Mouse (Mus musculus): Measurements from ENCODE around the gene Hdac9.
A peak's percentile ranks its signal among the peaks of the same experiment; 100 is the strongest.

Gene Hdac9

DNA sequence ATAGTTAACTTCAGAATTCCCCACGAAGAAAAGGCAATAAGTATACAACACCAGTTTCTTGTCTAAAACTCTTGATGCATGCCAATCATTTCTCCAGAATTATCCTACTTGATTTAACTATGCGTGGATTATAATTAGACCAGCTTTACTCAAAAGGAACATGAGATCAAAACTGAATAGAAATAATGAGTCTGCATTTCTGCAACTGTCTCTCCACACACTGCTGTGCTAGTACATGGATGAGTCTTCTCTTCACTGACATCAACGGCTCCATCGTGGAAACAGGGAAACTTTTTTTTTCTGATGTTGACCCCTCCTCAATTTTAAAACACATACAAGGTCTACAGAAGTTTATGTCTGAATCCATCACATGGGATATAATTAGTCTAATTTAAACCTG, 334.4 kb downstream of the Hdac9 start:
- DNase-seq = no peak

DNA sequence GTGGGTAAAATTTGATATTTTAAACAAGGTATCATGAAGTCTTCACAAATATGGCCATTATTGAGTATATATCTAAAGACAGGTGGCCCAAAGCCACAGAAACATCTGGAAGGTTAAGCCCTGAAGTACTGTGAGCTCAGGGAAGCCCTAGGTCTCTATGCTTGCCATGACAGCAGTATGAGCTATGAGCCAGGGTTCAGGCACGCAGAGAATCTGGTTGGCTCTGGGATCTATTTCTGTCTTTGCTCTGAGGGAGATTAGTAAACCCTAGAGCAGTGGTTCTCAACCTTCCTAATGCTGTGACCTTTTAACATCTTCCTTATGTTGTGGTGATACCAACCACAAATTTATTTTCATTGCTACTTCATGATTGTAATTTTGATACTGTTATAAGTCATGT, 337.7 kb downstream of the Hdac9 start:
- no peak for DNase-seq

DNA sequence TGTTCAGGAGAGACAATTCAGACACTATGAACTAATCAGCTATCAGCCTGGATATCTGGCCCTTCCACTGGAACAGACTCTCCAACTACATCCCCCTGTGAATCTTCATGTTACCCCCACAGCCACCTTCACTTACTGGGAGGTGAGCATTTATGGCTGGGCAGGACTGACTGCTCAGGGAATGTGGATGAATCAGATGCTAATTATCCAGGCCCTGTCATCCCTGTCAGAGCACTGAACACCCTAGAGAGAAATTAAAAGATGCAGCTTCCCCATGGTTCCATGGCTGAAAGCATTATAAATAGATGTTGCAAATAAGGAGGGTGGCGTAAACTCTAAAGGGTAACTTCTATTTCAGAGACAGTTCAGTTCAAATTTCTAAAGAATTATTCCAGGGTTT, 345.8 kb downstream of the Hdac9 start:
- DNase-seq = no peak

DNA sequence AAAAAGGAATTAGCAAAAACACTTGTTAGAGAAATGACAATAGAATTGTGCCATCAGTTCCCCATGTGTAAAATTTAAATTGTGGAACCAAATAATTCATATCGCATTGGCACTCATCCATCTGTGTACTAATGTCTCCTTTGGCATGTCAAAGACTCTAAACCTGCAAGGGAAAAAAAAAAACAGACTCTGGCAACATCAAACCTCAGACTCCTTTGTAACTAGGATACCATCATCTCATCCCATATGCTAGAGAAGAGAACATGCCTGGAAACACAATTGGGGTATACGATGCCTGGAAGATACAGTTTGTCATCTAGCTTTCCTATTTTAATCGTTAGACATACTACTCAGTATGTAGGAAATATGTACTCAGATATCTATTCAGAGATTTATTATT, 347.4 kb downstream of the Hdac9 start:
- no peak for DNase-seq

DNA sequence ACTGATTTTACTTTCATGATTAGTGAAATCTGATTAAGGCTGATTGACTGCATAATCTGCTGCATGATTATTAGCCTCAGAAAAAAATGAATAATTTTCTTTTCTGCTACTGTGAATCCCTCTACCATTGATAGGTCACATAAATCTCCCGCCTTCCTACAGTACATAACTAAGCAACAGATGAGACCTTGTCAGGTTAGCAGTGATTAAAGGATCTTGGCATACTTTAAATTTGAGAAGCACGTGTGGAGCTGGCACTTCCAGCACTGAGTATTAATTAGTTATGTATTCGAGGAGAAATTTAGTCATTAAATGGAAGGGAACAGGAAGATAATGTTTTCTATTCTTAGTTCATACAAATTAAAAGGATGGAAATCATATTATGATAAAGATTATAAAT, 347.8 kb downstream of the Hdac9 start:
- DNase-seq = no peak

DNA sequence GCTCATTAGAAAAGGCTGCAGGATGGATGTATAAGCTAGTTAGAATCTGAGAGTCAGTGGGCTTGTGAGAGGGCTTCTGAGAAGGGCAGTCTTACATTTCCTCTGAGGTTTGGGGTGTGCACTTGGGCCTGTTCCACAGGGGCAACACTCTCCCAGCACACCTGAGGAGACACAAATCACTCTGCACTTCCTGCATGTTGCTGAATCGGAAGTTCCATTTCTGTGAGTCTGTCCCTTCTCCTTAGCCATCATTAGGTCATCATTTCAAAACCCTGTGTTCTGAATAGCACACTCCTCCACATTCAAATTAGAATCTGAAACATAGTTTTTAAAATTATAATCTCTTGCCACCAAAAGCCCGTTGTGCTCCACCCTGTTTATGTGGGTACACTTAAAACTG, 354.6 kb downstream of the Hdac9 start:
- DNase-seq = no peak

DNA sequence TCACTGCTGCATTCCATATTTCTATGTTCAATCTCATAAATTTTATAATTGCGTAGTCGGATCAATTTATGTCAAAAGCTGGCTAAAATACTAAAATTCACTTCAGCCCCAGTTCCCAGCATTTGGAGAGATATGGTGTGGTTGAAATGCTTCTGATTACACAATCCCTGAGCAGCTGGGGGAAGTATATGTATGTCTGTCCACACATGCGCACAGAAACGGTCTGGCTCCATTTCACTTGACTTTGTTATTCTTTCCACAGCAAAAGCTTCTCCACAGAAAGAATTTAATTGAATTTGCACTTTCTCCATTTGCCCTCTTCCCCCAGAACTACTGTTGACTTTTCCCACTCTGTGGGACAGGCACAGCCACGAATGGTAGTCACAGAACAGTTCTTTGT, 357.9 kb downstream of the Hdac9 start:
- DNase-seq = no peak

DNA sequence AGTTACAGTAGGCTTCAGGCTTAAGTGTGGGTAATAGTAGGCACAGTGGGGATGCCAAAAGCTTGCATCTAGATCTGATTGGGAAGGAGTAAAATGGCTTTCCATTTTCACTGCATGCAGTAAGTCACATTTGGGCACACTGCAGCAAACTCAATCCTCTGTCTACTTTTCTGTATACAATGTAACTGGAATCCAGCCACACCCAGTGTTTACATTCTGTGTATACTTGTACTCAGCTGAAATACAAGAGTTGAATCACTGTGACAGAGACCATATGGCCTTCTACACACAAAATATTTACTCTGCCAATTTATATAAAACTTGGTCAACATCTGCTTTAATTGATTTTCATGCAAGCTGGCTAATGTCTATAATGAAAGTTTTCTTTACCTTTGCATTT, 362.1 kb downstream of the Hdac9 start:
- DNase-seq = no peak

DNA sequence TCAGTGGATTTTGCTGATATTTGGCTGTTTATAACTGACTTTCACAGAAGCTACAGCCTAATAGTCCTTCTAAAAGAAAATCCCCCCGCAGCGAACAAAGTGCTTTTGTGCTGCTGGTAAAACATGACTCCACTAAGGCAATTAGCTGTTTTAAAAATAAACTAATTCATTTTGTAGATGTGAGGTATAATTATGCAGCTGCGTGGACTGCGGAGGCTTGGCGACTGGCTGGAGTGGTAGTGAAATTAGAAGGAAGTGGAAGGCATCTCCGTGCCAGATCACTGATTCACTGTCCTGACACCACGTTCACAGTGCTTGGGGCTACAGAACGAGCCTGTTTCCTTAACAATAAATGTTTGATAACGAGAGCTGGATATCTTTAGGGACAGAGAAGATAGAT, 366.6 kb downstream of the Hdac9 start:
- DNase-seq = no peak

DNA sequence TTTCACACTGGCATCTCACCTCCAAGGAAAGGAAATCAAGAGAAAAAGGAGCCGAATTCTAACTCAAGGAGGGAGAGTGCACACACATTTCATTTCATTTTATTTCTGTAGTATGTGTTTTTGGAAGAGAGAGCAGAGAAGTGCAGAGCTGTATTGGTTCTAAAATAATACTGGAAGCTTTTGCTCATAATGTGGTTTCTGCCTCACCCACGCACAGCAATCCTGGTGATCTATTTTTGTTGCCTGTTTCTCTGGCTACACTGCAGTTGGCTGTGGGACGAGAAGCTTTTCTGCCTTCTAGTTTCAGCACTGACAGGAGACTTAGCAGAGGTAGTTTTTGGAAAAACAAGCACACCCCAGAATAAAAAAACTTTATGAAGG, 387.7 kb downstream of the Hdac9 start:
- DNase-seq = no peak

DNA sequence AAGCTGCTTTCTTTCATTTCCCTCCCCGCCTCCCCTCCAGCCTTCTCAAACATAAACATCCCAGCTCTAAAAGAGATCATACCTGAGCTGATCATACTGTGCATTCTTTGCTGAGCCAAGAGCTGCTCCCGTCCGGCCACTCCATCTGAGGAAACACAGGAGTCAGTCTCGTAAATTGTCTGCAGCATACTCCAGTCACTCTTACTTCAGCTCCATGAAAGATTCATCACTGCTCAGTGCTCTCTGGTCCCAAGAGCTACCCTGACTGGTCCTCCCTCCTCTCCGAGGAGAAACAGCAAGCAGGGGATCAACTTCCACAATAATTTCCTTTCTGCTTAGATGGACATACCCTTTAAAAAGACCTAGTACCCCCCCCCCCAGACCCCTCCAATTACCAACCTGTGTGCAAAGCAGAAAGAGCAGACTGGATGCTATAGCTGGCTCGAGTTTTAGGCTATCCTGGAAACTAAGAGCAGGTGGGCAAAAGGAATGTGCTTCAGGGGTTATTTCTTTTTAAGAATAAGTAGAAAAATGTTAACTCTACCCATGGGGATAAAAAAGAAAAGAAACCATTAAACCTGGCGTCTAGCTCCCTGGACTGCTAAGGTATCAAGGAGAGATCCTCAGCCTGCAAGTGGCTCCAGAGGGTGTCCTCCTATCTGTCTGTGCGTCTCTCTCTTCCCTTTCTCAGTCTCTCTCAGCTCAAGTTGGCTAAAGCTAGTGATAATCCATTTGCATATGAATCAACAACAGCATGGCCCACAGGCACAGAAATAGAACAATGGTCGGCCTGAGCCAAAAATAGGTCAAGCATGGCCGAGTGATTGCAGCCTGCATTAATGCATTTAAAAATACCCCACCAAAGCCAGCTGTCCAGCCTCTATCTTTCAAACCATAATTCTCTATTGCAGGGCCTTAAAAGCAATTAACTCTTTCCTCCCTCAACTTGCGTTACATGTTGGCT, 388.4 kb downstream of the Hdac9 start:
- peak; percentile 6 for DNase-seq

DNA sequence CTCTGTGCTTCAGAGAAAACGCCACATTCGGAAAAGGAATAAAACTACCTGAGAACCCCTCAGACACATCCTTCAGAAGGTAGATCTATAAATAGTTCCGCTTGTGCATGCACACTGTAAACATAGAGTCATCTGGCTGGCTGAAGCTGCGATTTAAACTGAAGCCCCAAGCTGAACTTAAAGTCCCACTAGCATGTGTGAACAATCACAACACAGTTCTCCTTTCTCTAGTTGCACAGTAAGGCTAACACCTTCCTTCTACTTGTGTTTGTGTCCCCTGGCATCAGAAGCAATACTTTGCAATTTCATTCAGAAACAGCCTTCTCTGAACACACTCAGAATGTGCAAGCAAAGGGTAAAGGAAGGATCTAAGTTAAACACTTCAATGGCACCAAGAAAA, 389.1 kb downstream of the Hdac9 start:
- no peak for DNase-seq

DNA sequence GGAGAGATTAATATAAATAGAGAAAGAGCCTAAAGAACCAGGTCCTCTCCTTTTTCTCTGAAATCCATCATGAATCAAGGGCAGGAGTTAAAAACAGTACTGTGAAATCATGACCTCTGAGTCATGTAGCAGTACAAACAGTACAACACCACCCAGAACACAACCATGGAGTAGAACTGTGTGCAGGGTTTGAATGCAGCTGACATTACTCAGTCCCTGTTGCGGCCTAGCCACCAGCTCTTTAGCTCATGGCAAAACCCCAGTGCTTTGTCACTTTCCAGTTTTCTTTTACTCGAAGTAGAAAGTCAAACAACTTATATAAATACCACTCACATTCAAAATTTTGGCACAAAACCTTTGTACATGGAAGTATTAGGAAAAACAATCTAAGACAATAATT, 395.4 kb downstream of the Hdac9 start:
- no peak for DNase-seq

DNA sequence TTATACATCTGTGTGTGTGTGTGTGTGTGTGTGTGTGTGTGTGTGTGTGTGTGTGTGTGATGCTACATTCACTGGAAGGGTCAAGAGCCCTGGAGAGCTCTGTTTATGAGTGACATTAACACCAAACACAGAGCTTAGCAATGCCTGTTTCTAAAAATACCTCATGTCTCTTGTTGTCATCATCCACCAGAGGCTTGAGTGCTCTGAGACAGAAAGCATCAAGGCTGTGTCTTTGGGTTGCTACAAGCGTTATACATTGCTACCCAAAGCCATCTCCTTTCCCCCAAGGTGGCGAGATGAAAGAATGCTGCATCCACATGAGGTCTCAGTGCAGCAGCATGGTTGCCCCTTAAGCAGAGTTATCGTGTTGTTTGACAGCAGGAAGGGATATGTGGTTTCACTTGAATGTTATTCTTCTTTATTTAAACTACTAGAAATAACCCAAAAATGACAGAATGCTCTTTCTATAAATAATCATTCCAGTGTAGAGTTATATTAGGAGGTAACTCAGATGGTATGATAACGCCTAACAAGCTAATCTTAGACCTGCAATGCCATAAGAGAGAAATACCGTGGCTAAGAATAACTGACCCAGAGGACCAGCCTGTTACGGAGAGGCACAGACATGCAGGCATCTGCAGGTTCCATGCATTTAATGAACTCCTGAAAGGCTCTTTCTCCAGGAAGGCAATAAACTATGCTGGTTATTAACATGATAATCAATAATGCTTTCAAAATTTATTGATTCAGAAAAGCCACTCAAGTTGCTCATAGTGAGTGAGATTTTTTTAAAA, 399.9 kb downstream of the Hdac9 start:
- no peak for DNase-seq

DNA sequence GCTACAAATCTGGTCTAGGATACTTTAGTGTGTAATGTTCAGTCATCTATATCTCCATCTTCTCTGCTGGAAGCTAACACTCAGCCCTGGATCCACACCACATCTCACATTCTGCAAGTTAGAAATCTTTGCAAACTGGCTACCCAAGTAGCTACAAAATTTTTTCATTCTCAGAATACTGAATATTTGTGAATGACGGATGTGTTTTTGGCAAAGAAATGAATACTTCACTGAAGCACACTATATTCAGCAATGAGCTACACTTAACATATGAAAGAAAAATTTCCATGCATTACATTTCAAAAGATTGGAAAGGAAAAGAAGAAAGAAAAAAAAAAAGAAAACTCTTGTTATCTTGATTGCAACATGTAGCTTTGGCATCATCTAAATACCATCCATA, 410.6 kb downstream of the Hdac9 start:
- DNase-seq = no peak

DNA sequence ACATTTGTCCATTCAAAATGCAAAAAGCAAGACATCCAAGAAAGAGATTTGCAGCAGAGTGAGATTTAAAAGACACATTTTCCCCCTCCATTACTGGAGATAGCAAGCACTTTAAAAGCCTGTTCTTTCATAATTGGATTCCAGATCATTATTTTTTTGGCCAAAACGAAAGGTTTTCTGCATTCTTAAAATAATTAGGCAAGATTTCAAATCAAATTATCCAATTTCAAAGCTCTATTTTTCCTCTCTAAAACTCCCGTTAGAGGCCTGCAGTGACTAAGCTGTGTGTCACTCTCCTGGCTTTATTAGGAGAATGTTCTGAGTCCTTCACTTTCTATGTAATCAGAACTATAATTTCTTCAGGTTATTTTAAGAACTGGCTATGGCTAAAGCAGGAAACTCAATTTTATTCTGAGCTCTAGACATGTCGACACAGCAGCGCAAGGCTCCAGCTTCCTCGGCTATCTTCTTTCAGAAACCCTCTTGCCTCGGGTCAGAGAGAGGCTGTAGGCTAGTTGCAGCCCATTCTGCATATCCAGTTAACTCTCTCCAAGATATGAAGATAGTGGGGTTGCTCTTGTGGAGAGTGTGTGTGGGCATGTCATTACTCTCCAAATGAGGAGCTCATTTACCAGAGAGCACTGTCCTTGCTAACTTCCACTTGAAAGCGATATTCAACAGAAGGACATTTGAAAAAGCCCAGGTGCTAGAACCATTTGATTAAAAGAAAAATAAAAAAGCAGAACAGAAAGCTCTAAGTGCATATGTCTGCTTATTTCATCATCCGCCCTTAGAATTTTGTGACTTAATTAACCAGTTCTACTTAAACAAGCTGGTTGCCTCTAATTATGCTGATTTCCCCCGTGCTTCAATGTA, 417.9 kb downstream of the Hdac9 start:
- no peak for DNase-seq

DNA sequence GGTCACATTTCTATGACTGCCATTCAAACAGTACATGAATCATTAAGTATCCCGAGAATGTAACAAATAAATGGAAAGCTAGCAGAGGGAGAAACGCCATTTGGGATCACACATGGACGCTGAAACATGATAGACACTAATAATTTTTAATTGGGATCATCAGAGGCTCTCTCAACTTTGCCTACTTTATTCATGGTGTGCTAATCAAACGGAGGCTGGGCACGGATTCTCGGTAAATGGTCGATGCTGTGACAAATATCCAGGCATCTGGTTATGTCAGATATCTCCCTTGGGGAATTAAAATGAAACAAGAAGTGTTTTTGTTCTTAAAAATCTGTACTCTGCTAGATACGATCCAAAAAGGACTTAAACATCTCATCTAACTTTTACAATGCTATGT, 418.6 kb downstream of the Hdac9 start:
- no peak for DNase-seq

DNA sequence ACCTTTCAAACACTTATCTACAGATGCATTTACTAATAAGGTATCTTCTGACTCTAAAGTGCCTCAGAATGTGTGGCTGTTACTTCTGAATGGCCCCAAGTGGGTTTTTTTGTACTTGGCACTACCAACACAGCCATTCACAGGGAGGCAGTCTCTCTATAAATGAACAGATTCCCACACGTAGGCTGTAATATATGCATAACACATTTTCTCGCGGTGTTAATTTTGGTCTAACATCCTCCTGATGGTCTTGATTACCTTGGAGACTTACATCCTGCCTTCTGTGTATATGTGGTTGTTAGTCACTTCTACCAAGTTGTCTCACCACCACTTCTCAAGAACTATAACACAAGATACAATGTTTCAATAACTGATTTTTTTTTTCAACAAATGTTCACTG, 419.2 kb downstream of the Hdac9 start:
- DNase-seq = no peak

DNA sequence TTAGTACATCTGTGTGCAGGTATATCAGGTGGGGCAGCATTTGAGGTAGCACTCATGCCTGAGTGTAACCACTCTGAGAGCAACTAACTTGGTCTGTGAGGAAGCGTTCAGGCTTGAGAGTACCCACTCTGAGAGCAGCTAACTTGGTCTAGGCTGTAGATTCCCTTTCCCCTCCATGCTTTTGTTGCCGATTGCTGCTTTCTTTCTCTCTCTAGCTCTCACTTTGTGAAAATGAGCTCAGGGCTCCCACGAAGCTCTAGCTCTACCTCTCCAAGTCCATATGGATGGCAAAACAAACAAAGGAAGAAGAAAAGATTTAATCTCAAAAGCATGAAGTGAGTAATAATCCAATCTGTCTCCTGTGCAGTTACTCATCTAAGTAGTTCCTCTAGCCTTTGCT, 421.0 kb downstream of the Hdac9 start:
- DNase-seq = peak; percentile 3

DNA sequence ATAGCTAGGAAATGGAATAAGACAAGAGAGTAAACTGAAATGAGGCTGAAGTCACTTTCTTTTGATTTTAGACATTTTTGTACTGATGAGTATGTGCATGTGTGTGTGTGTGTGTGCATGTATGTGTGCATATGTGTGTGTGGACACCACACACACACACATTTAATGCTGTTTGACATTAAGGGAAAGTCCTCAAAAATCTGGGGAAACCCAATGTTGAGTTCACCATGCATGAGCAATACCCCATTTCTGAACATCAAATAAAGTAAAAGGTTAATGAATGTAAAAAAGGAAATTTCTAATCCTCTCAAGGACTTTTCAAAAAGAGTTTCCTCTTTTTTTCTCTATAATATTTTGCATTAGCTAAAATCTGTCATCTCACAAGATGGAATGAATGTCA, 427.3 kb downstream of the Hdac9 start:
- no peak for DNase-seq

DNA sequence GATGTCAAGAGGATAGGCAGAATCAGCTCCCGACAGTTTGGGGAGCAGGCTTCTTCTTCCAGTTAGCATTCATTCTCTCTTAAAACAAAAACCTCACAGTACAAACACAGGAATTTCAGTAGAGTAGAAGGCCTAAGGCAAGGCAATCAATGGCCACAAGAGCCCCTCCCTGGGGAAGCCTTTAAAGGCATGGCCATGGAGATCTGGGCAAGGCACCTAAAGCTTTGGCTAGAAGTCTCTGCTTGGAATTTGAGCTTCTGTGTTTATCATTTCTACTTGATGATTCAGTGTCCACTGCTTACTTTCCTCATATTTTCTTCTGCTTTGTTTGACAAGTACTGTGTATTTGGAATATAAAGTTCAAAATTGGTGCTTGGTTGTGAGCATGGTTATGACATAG, 429.2 kb downstream of the Hdac9 start:
- DNase-seq = no peak

DNA sequence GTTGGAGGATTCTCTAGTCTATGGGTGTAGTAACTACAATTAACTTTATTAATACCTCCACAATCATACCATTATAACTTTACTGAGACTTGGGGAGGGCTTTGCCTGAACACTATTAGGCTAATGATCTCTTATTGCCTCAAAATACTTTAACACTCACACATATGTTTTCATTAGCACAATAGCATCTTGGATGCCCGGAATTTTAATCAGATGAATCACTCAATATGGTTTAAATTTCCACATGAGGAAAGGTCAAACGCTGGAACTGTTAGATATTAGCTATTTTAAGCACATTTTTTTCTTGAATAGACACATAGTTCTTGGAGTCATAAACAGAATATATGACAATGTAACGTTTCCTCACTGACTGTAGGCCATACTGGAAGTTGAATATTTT, 429.9 kb downstream of the Hdac9 start:
- DNase-seq = no peak

DNA sequence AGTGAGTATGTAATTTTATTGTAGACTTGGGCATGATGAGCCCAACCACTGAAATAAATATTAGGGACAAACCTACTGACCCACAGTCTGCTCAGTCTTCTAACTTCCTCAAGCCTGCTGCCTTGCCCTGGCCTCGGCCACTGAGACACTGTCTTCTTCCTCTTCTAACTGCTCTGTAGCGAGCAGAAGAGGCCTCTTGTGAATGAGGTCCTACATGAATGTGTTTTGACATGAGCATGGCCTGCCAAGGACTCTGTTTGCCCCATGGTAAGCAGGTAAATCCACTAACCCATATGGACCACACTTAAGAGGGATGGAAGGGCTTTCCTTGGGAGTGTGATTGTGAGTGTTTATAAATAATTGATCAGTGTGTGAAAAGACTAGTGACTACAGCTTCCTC, 430.9 kb downstream of the Hdac9 start:
- DNase-seq = no peak

All from kidney, postnatal 14 days (tissue).